Mouse (Mus musculus) monocyte, adult 5-6 weeks (primary cell): ENCODE measurements at regions not wholly inside any gene's neighbourhood (a gene's known extent, or its start where the extent isn't known, plus 50 kb on each side); places are given as distances from the start of the nearest gene placed in this dataset.

Experiments
- ATAC-seq: fragments of 153-309, 156-312 bp; replicated peaks from 2 replicates; pipeline ENCODE4 v1.8.0; 2017; ENCODE audit warnings: mild to moderate bottlenecking; ENCODE audit not compliant: low TSS enrichment, insufficient number of reproducible peaks, severe bottlenecking, poor library complexity, low FRiP score

- ATAC-seq: no peak
Measured at GRCm38 (mm10) chr15:62361171-62361570, 1438.4 kb upstream of the A1bg start.

- no peak for ATAC-seq
Measured at GRCm38 (mm10) chr15:62358338-62359239, 1435.8 kb upstream of the A1bg start.

- no peak for ATAC-seq
Measured at GRCm38 (mm10) chr15:62353786-62354185, 1431.0 kb upstream of the A1bg start.

GRCm38 (mm10) chr15:62350862-62351757 is 1428.3 kb upstream of the A1bg start:
- ATAC-seq: peak; percentile 94

GRCm38 (mm10) chr15:62349981-62350380 is 1427.2 kb upstream of the A1bg start:
- ATAC-seq: no peak

GRCm38 (mm10) chr15:62348956-62349355 is 1426.1 kb upstream of the A1bg start:
- ATAC-seq: no peak

- no peak for ATAC-seq
Measured at GRCm38 (mm10) chr15:62347697-62348096, 1424.9 kb upstream of the A1bg start.

- no peak for ATAC-seq
Measured at GRCm38 (mm10) chr15:62345893-62346292, 1423.1 kb upstream of the A1bg start.

GRCm38 (mm10) chr15:62336454-62337284 is 1413.9 kb upstream of the A1bg start:
- ATAC-seq: no peak

- ATAC-seq: no peak
Measured at GRCm38 (mm10) chr15:62334256-62335009, 1411.6 kb upstream of the A1bg start.

- no peak for ATAC-seq
Measured at GRCm38 (mm10) chr15:62332129-62332528, 1409.3 kb upstream of the A1bg start.

- no peak for ATAC-seq
Measured at GRCm38 (mm10) chr15:62331138-62331800, 1408.5 kb upstream of the A1bg start.

GRCm38 (mm10) chr15:62328920-62329319 is 1406.1 kb upstream of the A1bg start:
- ATAC-seq: no peak

- no peak for ATAC-seq
Measured at GRCm38 (mm10) chr15:62328305-62328881, 1405.6 kb upstream of the A1bg start.

- ATAC-seq: no peak
Measured at GRCm38 (mm10) chr15:62327481-62327880, 1404.7 kb upstream of the A1bg start.

GRCm38 (mm10) chr15:62326524-62326923 is 1403.7 kb upstream of the A1bg start:
- no peak for ATAC-seq
